Mouse (Mus musculus) heart, embryonic 13.5 days (tissue): ENCODE results near the gene Tbl2. TPM values are rescaled to one million over a fixed set of nuclear protein-coding genes. Genes with fewer than 3 reads are reported as not detected.

Experiments used
- ATAC-seq: fragments of 200-750 bp; cut with Nextera tagmentation; 2 replicates; pipeline ENCODE4 v1.8.0; 2017; ENCODE audit warnings: moderate TSS enrichment; ENCODE audit not compliant: insufficient number of reproducible peaks, low FRiP score, low TSS enrichment; ENCODE audit errors: extremely low read depth
- H3K27ac ChIP-seq: fragments of 300-500 bp; sonication (generic); replicated peaks from 2 replicates; pipeline ENCODE4 v1.5.1; 2015; ENCODE audit warnings: moderate library complexity, mild to moderate bottlenecking, inconsistent platforms
- H3K27me3 ChIP-seq: fragments of 300-500 bp; sonication (generic); replicated peaks from 2 replicates; pipeline ENCODE4 v1.6.1; 2015; ENCODE audit warnings: mild to moderate bottlenecking, inconsistent platforms
- H3K36me3 ChIP-seq: fragments of 300-500 bp; sonication (generic); 2 replicates; pipeline ENCODE4 v1.6.1; 2015; ENCODE audit warnings: mild to moderate bottlenecking, inconsistent platforms
- H3K4me1 ChIP-seq: fragments of 300-500 bp; sonication (generic); 2 replicates; pipeline ENCODE4 v1.6.1; 2015; ENCODE audit warnings: inconsistent platforms
- H3K4me2 ChIP-seq: fragments of 300-500 bp; sonication (generic); 2 replicates; pipeline ENCODE4 v1.6.1; 2015; ENCODE audit warnings: inconsistent platforms, mild to moderate bottlenecking, moderate library complexity
- H3K4me3 ChIP-seq: fragments of 300-500 bp; sonication (generic); 2 replicates; pipeline ENCODE4 v1.5.1; 2015; ENCODE audit warnings: moderate library complexity, mild to moderate bottlenecking, inconsistent platforms
- H3K9ac ChIP-seq: fragments of 300-500 bp; sonication (generic); 2 replicates; pipeline ENCODE4 v1.6.1; 2015; ENCODE audit warnings: inconsistent platforms, mild to moderate bottlenecking, moderate library complexity
- H3K9me3 ChIP-seq: fragments of 300-500 bp; sonication (generic); 2 replicates; pipeline ENCODE4 v1.6.1; 2016; ENCODE audit warnings: inconsistent platforms
- WGBS: fragments of 180-500 bp; shearing (Covaris S2); methylation state at CpG from one replicate; pipeline ENCODE4 v1.1.7; 2015; ENCODE audit warnings: mixed read lengths; 5-methylcytosine and 5-hydroxymethylcytosine counted together
- polyA plus RNA-seq: library from polyadenylated mRNA; unstranded; fragments of >200 nt; fragmentation: Nextera tagmentation; extraction: Ambion mirVana; gene quantifications from 2 replicates; pipeline ENCODE4 v1.2.1, GENCODE M21; 2015

The Tbl2 gene
- polyA plus RNA-seq, 1 experiment from 2014 or later, result 18.1 TPM

DNA sequence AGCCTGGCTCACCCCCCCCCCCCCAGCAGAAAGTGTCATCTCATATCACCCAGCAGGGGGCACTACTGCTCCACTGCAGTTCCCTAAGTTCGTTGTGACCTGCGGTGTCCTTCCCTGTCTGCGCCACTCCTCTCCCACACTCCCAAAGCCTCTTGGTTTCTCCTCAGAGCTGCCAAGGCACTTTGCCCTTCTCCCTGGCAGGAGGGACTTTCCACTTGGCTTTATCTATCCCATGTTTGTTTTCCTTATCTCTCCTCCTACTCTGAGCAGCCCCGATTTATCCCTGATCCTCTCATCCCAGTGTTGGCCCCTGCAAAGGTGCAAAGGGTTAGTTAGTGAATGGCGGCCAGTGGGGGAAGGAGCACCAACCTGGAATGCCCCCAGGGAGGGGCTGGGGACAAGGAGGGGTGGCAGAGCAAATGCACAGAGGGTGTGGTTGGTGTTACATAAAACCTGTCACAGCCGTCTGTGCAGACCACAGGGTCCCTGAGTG is 30.8 kb upstream of the Tbl2 start:
- Histone ChIP-seq H3K4me3 (no peak overlapping the region), H3K4me1 (peaks cover 10% of the 10 kb centered on the region)
- ATAC-seq, result peak; percentile 44; the same call in 1 of the 2 replicates

GRCm38 (mm10) chr5:135120753-135121152 is 28.7 kb upstream of the Tbl2 start:
- H3K9me3 ChIP-seq, result no peaks in the 10 kb centered on the region
- no peak overlapping the region for H3K4me3 ChIP-seq
- ATAC-seq, result no peak
- H3K9ac ChIP-seq, result no peak overlapping the region
- H3K4me1 ChIP-seq, result peaks cover 10% of the 10 kb centered on the region
- 54% methylated on average over 4 of the region's 4 CpGs for WGBS
- H3K27me3 ChIP-seq, result peaks cover 39% of the 10 kb centered on the region
- H3K27ac ChIP-seq, result no peak overlapping the region
- no peak overlapping the region for H3K4me2 ChIP-seq
- no peaks in the 10 kb centered on the region for H3K36me3 ChIP-seq

More for the DNA sequence above, 30.8 kb upstream of the Tbl2 start:
- no peak overlapping the region for H3K9ac ChIP-seq
- H3K27me3 ChIP-seq, result peaks cover 40% of the 10 kb centered on the region
- no peak overlapping the region for H3K27ac ChIP-seq
- no peaks in the 10 kb centered on the region for H3K9me3 ChIP-seq
- no peaks in the 10 kb centered on the region for H3K36me3 ChIP-seq
- WGBS, result 7% methylated on average over 6 of the region's 6 CpGs
- H3K4me2 ChIP-seq, result peak overlapping the region; percentile 6

- H3K4me1 ChIP-seq, result no peaks in the 10 kb centered on the region
- no peaks in the 10 kb centered on the region for H3K36me3 ChIP-seq
- H3K4me2 ChIP-seq, result no peak overlapping the region
- 55% methylated on average over 6 of the region's 6 CpGs for WGBS
- no peak overlapping the region for H3K9ac ChIP-seq
- no peak overlapping the region for H3K27ac ChIP-seq
- no peak overlapping the region for H3K4me3 ChIP-seq
- peaks cover 63% of the 10 kb centered on the region for H3K27me3 ChIP-seq
- H3K9me3 ChIP-seq, result no peaks in the 10 kb centered on the region
- no peak for ATAC-seq
Observed at GRCm38 (mm10) chr5:135126121-135126520, 23.3 kb upstream of the Tbl2 start.

DNA sequence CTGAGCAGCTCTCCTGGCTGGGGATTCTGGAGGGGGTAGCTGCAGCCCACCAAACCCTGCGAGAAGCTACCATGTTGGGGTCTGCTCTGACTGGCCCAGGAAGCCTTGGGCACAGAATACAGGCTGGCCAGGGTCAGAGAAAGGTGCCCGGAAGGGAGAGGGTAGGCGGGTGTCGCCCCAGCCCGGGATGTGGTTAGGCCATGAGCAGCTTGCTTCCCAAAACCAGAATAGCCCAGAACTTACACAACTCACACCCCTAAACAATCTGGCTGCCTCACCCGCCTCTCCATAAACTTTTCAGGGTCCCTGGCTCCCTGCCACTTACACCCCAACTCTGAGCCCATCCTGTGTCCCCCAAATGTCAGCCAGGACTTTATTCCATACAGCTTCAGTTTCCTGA is 21.8 kb upstream of the Tbl2 start:
- Histone ChIP-seq H3K36me3 (no peaks in the 10 kb centered on the region), H3K9ac (no peak overlapping the region), H3K27me3 (peaks cover 63% of the 10 kb centered on the region), H3K4me1 (no peaks in the 10 kb centered on the region), H3K9me3 (no peaks in the 10 kb centered on the region), H3K4me3 (no peak overlapping the region), H3K4me2 (no peak overlapping the region), H3K27ac (no peak overlapping the region)
- WGBS, result 74% methylated on average over 6 of the region's 6 CpGs
- no peak for ATAC-seq

- H3K27me3 ChIP-seq, result peaks cover 73% of the 10 kb centered on the region
- H3K36me3 ChIP-seq, result no peaks in the 10 kb centered on the region
- H3K4me2 ChIP-seq, result no peak overlapping the region
- ATAC-seq, result no peak
- peaks cover 10% of the 10 kb centered on the region for H3K4me1 ChIP-seq
- WGBS, result 81% methylated on average over 4 of the region's 4 CpGs
- H3K4me3 ChIP-seq, result no peak overlapping the region
- H3K27ac ChIP-seq, result no peak overlapping the region
- H3K9ac ChIP-seq, result no peak overlapping the region
- H3K9me3 ChIP-seq, result no peaks in the 10 kb centered on the region
Observed at GRCm38 (mm10) chr5:135129747-135130146, 19.7 kb upstream of the Tbl2 start.

DNA sequence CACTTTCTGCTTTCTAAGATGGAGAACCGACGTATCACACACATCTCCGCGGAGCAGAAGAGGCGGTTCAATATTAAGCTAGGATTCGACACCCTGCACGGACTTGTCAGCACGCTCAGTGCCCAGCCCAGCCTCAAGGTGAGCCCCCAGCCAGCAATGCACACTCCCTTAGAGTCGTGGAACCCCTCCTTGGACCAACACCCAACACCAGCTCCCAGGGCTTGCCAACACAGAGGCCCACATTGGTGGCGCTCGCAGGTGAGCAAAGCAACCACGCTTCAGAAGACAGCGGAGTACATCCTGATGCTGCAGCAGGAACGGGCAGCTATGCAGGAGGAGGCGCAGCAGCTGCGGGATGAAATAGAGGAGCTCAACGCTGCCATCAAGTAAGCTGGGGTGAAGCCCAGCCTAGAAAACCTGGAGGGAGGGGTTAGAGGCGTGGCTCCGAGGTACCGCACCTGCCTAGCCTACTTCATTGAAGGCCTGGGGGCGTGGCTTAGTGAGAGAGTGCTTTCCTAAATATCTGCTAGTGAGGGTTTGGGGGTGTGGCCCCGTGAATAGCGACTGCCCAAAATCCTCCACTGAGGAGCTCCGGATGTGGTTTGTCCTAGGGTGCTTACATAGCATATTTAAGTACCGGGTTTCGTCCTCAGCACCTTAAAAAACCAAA is 15.6 kb upstream of the Tbl2 start:
- Histone ChIP-seq H3K4me1 (peaks cover 10% of the 10 kb centered on the region), H3K36me3 (no peaks in the 10 kb centered on the region), H3K27ac (no peak overlapping the region), H3K27me3 (peaks cover 75% of the 10 kb centered on the region), H3K9me3 (0 out of 2 replicates have a peak, but pooled peaks cover 6% of the 10 kb centered on the region), H3K9ac (no peak overlapping the region), H3K4me3 (peak overlapping the region; percentile 33), H3K4me2 (peak overlapping the region; percentile 60)
- 6% methylated on average over 26 of the region's 26 CpGs for whole genome bisulfite sequencing
- peak; percentile 64; the same call in 1 of the 2 replicates for ATAC-seq

DNA sequence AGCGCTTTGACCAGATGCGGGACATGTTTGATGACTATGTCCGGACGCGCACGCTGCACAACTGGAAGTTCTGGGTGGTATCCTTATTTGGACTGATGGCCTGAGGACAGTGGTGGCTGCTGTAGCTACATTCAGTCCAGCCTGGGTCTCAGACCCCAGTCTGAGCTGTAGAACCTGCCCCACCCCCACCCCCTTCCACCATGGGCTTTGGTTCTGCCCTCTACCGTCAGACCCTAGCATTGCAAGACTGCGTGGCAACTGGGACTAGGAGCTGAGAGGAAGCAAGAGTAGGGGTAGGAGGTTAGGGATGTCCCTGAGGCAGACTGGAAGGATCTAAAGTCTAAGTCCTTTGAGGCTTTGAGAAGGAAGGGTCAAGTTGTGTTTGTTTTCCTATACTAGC is 14.9 kb upstream of the Tbl2 start:
- peak overlapping the region; percentile 60 for H3K4me2 ChIP-seq
- peak overlapping the region; percentile 33 for H3K4me3 ChIP-seq
- 4% methylated on average over 8 of the region's 8 CpGs for WGBS
- H3K9ac ChIP-seq, result no peak overlapping the region
- peaks cover 10% of the 10 kb centered on the region for H3K4me1 ChIP-seq
- H3K27me3 ChIP-seq, result peaks cover 68% of the 10 kb centered on the region
- H3K27ac ChIP-seq, result no peak overlapping the region
- 0 out of 2 replicates have a peak, but pooled peaks cover 6% of the 10 kb centered on the region for H3K9me3 ChIP-seq
- no peaks in the 10 kb centered on the region for H3K36me3 ChIP-seq
- no peak for ATAC-seq

- no peaks in the 10 kb centered on the region for H3K4me1 ChIP-seq
- WGBS, result 68% methylated on average over 2 of the region's 2 CpGs
Observed at GRCm38 (mm10) chr5:135139881-135140280, 9.6 kb upstream of the Tbl2 start.

GRCm38 (mm10) chr5:135144469-135144868 is 5.0 kb upstream of the Tbl2 start:
- 51% methylated on average over 4 of the region's 4 CpGs for WGBS
- Histone ChIP-seq H3K4me1 (peaks cover 9% of the 10 kb centered on the region), H3K4me2 (no peak overlapping the region), H3K36me3 (no peaks in the 10 kb centered on the region), H3K27me3 (no peaks in the 10 kb centered on the region), H3K27ac (no peak overlapping the region), H3K9ac (no peak overlapping the region), H3K4me3 (no peak overlapping the region), H3K9me3 (no peaks in the 10 kb centered on the region)
- ATAC-seq, result no peak

More at GRCm38 (mm10) chr5:135139881-135140280, 9.6 kb upstream of the Tbl2 start:
- H3K4me3 ChIP-seq, result no peak overlapping the region
- H3K27me3 ChIP-seq, result peaks cover 15% of the 10 kb centered on the region
- H3K9ac ChIP-seq, result no peak overlapping the region
- H3K4me2 ChIP-seq, result no peak overlapping the region
- 0 out of 2 replicates have a peak, but pooled peaks cover 6% of the 10 kb centered on the region for H3K9me3 ChIP-seq
- no peaks in the 10 kb centered on the region for H3K36me3 ChIP-seq
- H3K27ac ChIP-seq, result no peak overlapping the region
- no peak for ATAC-seq

DNA sequence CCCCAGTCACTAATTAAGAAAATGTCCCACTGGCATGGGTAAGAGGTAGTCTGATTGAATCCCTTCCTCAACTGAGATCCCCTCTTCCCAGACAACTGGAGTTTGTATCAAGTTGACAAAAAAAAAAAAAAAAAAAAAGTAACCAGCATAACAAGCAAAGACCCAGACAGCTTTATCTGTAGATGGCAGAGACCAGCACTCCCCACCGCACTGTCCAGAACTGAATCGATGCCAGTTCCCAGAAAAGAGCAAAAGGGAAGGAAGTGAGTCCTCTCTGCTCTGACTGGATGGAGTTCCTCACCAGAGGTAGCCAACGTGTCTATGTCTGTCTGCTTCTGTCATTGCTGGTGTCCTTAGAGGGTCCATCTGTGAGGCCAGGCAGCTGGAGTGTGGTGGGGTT is 3.9 kb upstream of the Tbl2 start:
- Histone ChIP-seq H3K27ac (no peak overlapping the region), H3K4me3 (no peak overlapping the region), H3K4me2 (no peak overlapping the region), H3K27me3 (no peaks in the 10 kb centered on the region), H3K9ac (no peak overlapping the region), H3K36me3 (no peaks in the 10 kb centered on the region), H3K9me3 (no peaks in the 10 kb centered on the region), H3K4me1 (peaks cover 13% of the 10 kb centered on the region)
- WGBS, result 49% methylated on average over 3 of the region's 3 CpGs
- ATAC-seq, result no peak

DNA sequence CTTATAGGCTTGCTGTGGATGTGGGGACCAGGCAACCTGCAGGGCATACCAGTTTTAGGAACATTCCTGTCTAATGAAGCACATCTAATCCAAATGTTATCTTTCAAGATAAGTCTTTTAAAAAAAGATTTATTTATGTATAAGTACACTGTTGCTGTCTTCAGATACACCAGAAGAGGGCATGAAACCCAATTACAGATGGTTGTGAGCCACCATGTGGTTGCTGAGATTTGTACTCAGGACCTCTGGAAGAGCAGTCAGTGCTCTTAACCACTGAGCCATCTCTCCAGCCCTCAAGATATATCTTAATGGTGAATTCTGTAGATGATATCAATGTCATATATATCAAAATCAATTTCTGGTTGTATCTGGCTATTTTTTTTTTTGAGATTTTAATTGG is 3.5 kb upstream of the Tbl2 start:
- Histone ChIP-seq H3K36me3 (no peaks in the 10 kb centered on the region), H3K27ac (no peak overlapping the region), H3K9ac (no peak overlapping the region), H3K4me1 (peaks cover 16% of the 10 kb centered on the region), H3K4me2 (no peak overlapping the region), H3K9me3 (no peaks in the 10 kb centered on the region), H3K4me3 (no peak overlapping the region), H3K27me3 (no peaks in the 10 kb centered on the region)
- ATAC-seq, result no peak

DNA sequence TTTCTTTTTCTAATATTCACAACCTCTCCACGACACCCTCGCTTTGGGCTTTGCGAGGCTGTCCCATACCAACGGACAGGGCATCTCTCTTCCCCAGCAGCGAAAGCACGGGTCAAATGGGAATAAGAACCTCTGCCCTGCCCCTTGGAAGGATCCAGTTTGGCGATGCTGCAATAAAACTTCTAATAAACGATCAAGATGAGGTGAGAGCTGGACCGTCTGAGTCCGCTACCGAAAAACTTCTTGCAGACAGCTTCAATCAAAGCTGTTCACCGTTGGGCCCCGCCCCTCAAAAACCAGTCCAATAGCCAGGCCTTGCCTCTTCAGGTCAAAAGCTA is 773 bp upstream of the Tbl2 start:
- 2% methylated on average over 13 of the region's 13 CpGs for WGBS
- no peak for ATAC-seq

More for the DNA sequence above, 773 bp upstream of the Tbl2 start:
- H3K9ac ChIP-seq, result peak overlapping the region; percentile 76
- peaks cover 21% of the 10 kb centered on the region for H3K4me1 ChIP-seq
- H3K4me2 ChIP-seq, result peak overlapping the region; percentile 73
- peaks cover 17% of the 10 kb centered on the region for H3K36me3 ChIP-seq
- H3K4me3 ChIP-seq, result peak overlapping the region; percentile 78
- H3K27me3 ChIP-seq, result no peaks in the 10 kb centered on the region
- peak overlapping the region; percentile 94 for H3K27ac ChIP-seq
- no peaks in the 10 kb centered on the region for H3K9me3 ChIP-seq
